Mouse (Mus musculus) MEL (cell line): ENCODE measurements at regions not wholly inside any gene's neighbourhood (a gene's known extent, or its start where the extent isn't known, plus 50 kb on each side); places are given as distances from the start of the nearest gene placed in this dataset.

Experiments
- DNase-seq: peaks from one replicate; pipeline ENCODE4 v3.0.0; 2011; ENCODE audit warnings: low read depth, low spot score
- H3K27ac ChIP-seq: 2 replicates; pipeline ENCODE4 v1.5.1; 2012; ENCODE audit warnings: low read depth, mild to moderate bottlenecking, control low read depth, low read length, moderate library complexity; ENCODE audit not compliant: control insufficient read depth
- H3K27me3 ChIP-seq, 2 experiments: fragments of 150-350 bp in 1 of 2; sonication (generic) in 1 of 2; 2 replicates each; pipeline ENCODE4 v1.6.1; 2012; ENCODE audit warnings: low read length in 2 of 2, mild to moderate bottlenecking in 2 of 2, improper control_type of control experiment in 1 of 2, moderate library complexity in 1 of 2; ENCODE audit not compliant: insufficient read depth in 2 of 2, control insufficient read depth in 1 of 2
- H3K36me3 ChIP-seq, 2 experiments: 2 replicates each; pipeline ENCODE4 v1.6.1; 2012 to 2014; ENCODE audit warnings: low read length in 2 of 2, improper control_type of control experiment in 1 of 2, inconsistent platforms in 1 of 2, mild to moderate bottlenecking in 1 of 2; ENCODE audit not compliant: insufficient read depth in 2 of 2, control insufficient read depth in 1 of 2
- H3K4me1 ChIP-seq, 2 experiments: fragments of 150-350 bp in 1 of 2; sonication (generic) in 1 of 2; 2 replicates each; pipeline ENCODE4 v1.6.1; 2012; ENCODE audit warnings: low read length in 2 of 2, improper control_type of control experiment in 1 of 2, mild to moderate bottlenecking in 1 of 2; ENCODE audit not compliant: insufficient read depth in 2 of 2, control insufficient read depth in 1 of 2
- H3K4me3 ChIP-seq, 2 experiments: fragments of 150-350 bp in 1 of 2; sonication (generic) in 1 of 2; 2 replicates each; pipeline ENCODE4 v1.5.1; 2012; ENCODE audit warnings: low read depth in 2 of 2, low read length in 2 of 2, mild to moderate bottlenecking in 2 of 2, moderate library complexity in 2 of 2, control low read depth in 1 of 2, improper control_type of control experiment in 1 of 2; ENCODE audit not compliant: control insufficient read depth in 1 of 2, insufficient read depth in 1 of 2
- H3K79me2 ChIP-seq: 2 replicates; pipeline ENCODE4 v1.6.1; 2012; ENCODE audit warnings: mild to moderate bottlenecking, low read length, moderate library complexity; ENCODE audit not compliant: control insufficient read depth, poor library complexity, insufficient read depth
- H3K9ac ChIP-seq: 2 replicates; pipeline ENCODE4 v1.6.1; 2012; ENCODE audit warnings: low read depth, mild to moderate bottlenecking, control low read depth, low read length, moderate library complexity; ENCODE audit not compliant: control insufficient read depth, poor library complexity, severe bottlenecking
- H3K9me3 ChIP-seq: fragments of 150-350 bp; sonication (generic); replicated peaks from 2 replicates; pipeline ENCODE4 v1.6.1; 2012; ENCODE audit warnings: mild to moderate bottlenecking, low read length, improper control_type of control experiment, moderate library complexity; ENCODE audit not compliant: insufficient read depth
- CHD1 ChIP-seq: IDR thresholded peaks from 2 replicates; pipeline ENCODE4 v1.6.1; 2012; ENCODE audit warnings: low read depth, mild to moderate bottlenecking, inconsistent platforms, low read length, improper control_type of control experiment
- ELF1 ChIP-seq: IDR thresholded peaks from 2 replicates; pipeline ENCODE4 v1.6.1; 2014; ENCODE audit warnings: low read depth, mild to moderate bottlenecking, inconsistent platforms, low read length, improper control_type of control experiment, moderate library complexity
- ETS1 ChIP-seq: IDR thresholded peaks from 2 replicates; pipeline ENCODE4 v1.6.1; 2012; ENCODE audit warnings: low read depth, mild to moderate bottlenecking, inconsistent platforms, low read length, improper control_type of control experiment, moderate library complexity
- GATA1 ChIP-seq: IDR thresholded peaks from 2 replicates; pipeline ENCODE4 v1.6.1; 2011; ENCODE audit warnings: low read depth, low read length, improper control_type of control experiment
- MEF2A ChIP-seq: IDR thresholded peaks from 2 replicates; pipeline ENCODE4 v1.6.1; 2014; ENCODE audit warnings: low read depth, mild to moderate bottlenecking, inconsistent platforms, low read length, improper control_type of control experiment; ENCODE audit not compliant: poor library complexity, insufficient replicate concordance, severe bottlenecking; ENCODE audit errors: extremely low read depth
- MYC ChIP-seq: IDR thresholded peaks from 2 replicates; pipeline ENCODE4 v1.6.1; 2011; ENCODE audit warnings: low read depth, mild to moderate bottlenecking, low read length, improper control_type of control experiment, moderate library complexity
- NELFE ChIP-seq: IDR thresholded peaks from 2 replicates; pipeline ENCODE4 v1.6.1; 2011; ENCODE audit warnings: low read depth, low read length, improper control_type of control experiment
- POLR2A ChIP-seq, 2 experiments: IDR thresholded peaks; 2 replicates each; pipeline ENCODE4 v1.6.1; 2011 to 2012; ENCODE audit warnings: low read length in 2 of 2, mild to moderate bottlenecking in 2 of 2, control low read depth in 1 of 2, improper control_type of control experiment in 1 of 2, low read depth in 1 of 2, moderate library complexity in 1 of 2; ENCODE audit not compliant: control insufficient read depth in 1 of 2, insufficient read depth in 1 of 2, poor library complexity in 1 of 2
- POLR2AphosphoS2 ChIP-seq: IDR thresholded peaks from 2 replicates; pipeline ENCODE4 v1.6.1; 2011; ENCODE audit warnings: low read length, improper control_type of control experiment
- POLR2AphosphoS5 ChIP-seq: IDR thresholded peaks from 2 replicates; pipeline ENCODE4 v1.6.1; 2012; ENCODE audit warnings: low read depth, borderline replicate concordance, mild to moderate bottlenecking, inconsistent platforms, low read length, moderate library complexity, mixed read lengths
- RAD21 ChIP-seq: IDR thresholded peaks from 2 replicates; pipeline ENCODE4 v1.6.1; 2011; ENCODE audit warnings: mild to moderate bottlenecking, low read depth, low read length, improper control_type of control experiment
- TAL1 ChIP-seq: IDR thresholded peaks from 2 replicates; pipeline ENCODE4 v1.6.1; 2012; ENCODE audit warnings: mild to moderate bottlenecking, inconsistent platforms, low read length, moderate library complexity, mixed read lengths
- TCF12 ChIP-seq: IDR thresholded peaks from 2 replicates; pipeline ENCODE4 v1.6.1; 2014; ENCODE audit warnings: low read depth, mild to moderate bottlenecking, inconsistent platforms, low read length, improper control_type of control experiment, moderate library complexity
- UBTF ChIP-seq: IDR thresholded peaks from 2 replicates; pipeline ENCODE4 v1.6.1; 2012; ENCODE audit warnings: low read depth, mild to moderate bottlenecking, inconsistent platforms, low read length, improper control_type of control experiment, moderate library complexity, borderline replicate concordance; ENCODE audit not compliant: insufficient read depth
- USF2 ChIP-seq, 2 experiments: IDR thresholded peaks; 2 replicates each; pipeline ENCODE4 v1.6.1; 2011 to 2012; ENCODE audit warnings: improper control_type of control experiment in 2 of 2, low read length in 2 of 2, borderline replicate concordance in 1 of 2, inconsistent platforms in 1 of 2, low read depth in 1 of 2, mild to moderate bottlenecking in 1 of 2; ENCODE audit not compliant: insufficient read depth in 1 of 2
- ZMIZ1 ChIP-seq: IDR thresholded peaks from 2 replicates; pipeline ENCODE4 v1.6.1; 2012; ENCODE audit warnings: low read depth, mild to moderate bottlenecking, inconsistent platforms, low read length, improper control_type of control experiment, moderate library complexity

- Histone ChIP-seq H3K4me3 (no peak overlapping the region), H3K27me3 (no peaks in the 10 kb centered on the region), H3K27ac (no peak overlapping the region), H3K9me3 (no peaks in the 10 kb centered on the region), H3K79me2 (no peaks in the 10 kb centered on the region), H3K4me1 (no peaks in the 10 kb centered on the region), H3K36me3 (no peaks in the 10 kb centered on the region), H3K9ac (no peak overlapping the region)
- TF ChIP-seq ELF1 (no peak), POLR2AphosphoS5 (no peak), USF2 (IDR thresholded peaks at IDR 0.05; ENCODE audit: borderline replicate concordance in 1 of 2, insufficient read depth in 1 of 2, low read depth in 1 of 2, low read length in 2 of 2) (no peak), POLR2AphosphoS2 (no peak), NELFE (no peak), UBTF (no peak), MEF2A (no peak)
- no peak for DNase-seq
Observed at GRCm38 (mm10) chr3:131960636-131961035, 124.5 kb upstream of the Dkk2 start.

- no peaks in the 10 kb centered on the region for H3K79me2 ChIP-seq
- H3K9ac ChIP-seq, result no peak overlapping the region
- no peak overlapping the region for H3K4me3 ChIP-seq
- no peak overlapping the region for H3K27ac ChIP-seq
- no peaks in the 10 kb centered on the region for H3K4me1 ChIP-seq
- no peak for TF ChIP-seq MYC
- H3K36me3 ChIP-seq, result no peaks in the 10 kb centered on the region
- no peaks in the 10 kb centered on the region for H3K27me3 ChIP-seq
- DNase-seq, result no peak
- no peaks in the 10 kb centered on the region for H3K9me3 ChIP-seq
Observed at GRCm38 (mm10) chr3:131961571-131961970, 123.5 kb upstream of the Dkk2 start.

- Histone ChIP-seq H3K27ac (no peak overlapping the region), H3K4me1 (no peaks in the 10 kb centered on the region), H3K4me3 (no peak overlapping the region), H3K9ac (no peak overlapping the region), H3K9me3 (no peaks in the 10 kb centered on the region), H3K79me2 (no peaks in the 10 kb centered on the region)
- no peak for TF ChIP-seq NELFE
- TF ChIP-seq TCF12, result no peak
- TF ChIP-seq CHD1, result no peak
- TF ChIP-seq RAD21, result no peak
- TF ChIP-seq ETS1, result no peak
- TF ChIP-seq GATA1, result no peak
- TF ChIP-seq POLR2A (IDR thresholded peaks at IDR 0.05; ENCODE audit: control insufficient read depth in 1 of 2, insufficient read depth in 1 of 2, low read depth in 1 of 2, low read length in 2 of 2, poor library complexity in 1 of 2), result no peak
- TF ChIP-seq POLR2AphosphoS5, result no peak
- TF ChIP-seq TAL1, result no peak
- no peak for TF ChIP-seq ELF1
- no peak for TF ChIP-seq ZMIZ1
- no peak for TF ChIP-seq MYC
- TF ChIP-seq, all 39 proteins: peak for 0
- Histone ChIP-seq H3K27me3 (no peaks in the 10 kb centered on the region), H3K36me3 (no peaks in the 10 kb centered on the region)
- DNase-seq, result no peak
Observed at GRCm38 (mm10) chr3:131962870-131963269, 122.2 kb upstream of the Dkk2 start.
